Mouse (Mus musculus) ES-E14 (cell line): ENCODE data around the gene Lmbr1l. TPM values are rescaled to one million over a fixed set of nuclear protein-coding genes. Genes with fewer than 3 reads are reported as not detected.

ENCODE experiments used
- DNase-seq: peaks from one replicate; pipeline ENCODE4 v3.0.0-alpha.2; 2013; ENCODE audit warnings: low read depth, low spot score
- H3K27ac ChIP-seq: 2 replicates; pipeline ENCODE4 v1.5.1; 2012; ENCODE audit warnings: low read depth, mild to moderate bottlenecking, low read length, moderate library complexity, mixed read lengths; ENCODE audit not compliant: poor library complexity, insufficient read depth, severe bottlenecking
- H3K36me3 ChIP-seq: 2 replicates; pipeline ENCODE4 v1.6.1; 2012; ENCODE audit warnings: mild to moderate bottlenecking, low read length, moderate library complexity, mixed read lengths; ENCODE audit not compliant: control insufficient read depth, poor library complexity, insufficient read depth, severe bottlenecking
- H3K4me1 ChIP-seq, 2 experiments: fragments of 150-350 bp in 1 of 2; sonication (generic) in 1 of 2; 2 replicates each; pipeline ENCODE4 v1.6.1; 2012; ENCODE audit warnings: low read length in 2 of 2, mild to moderate bottlenecking in 1 of 2, mixed read lengths in 1 of 2; ENCODE audit not compliant: control insufficient read depth in 2 of 2, insufficient read depth in 2 of 2, poor library complexity in 1 of 2
- H3K4me3 ChIP-seq, 2 experiments: fragments of 150-350 bp in 1 of 2; sonication (generic) in 1 of 2; 2 replicates each; pipeline ENCODE4 v1.5.1; 2012; ENCODE audit warnings: low read length in 2 of 2, low read depth in 1 of 2, mild to moderate bottlenecking in 1 of 2, mixed read lengths in 1 of 2; ENCODE audit not compliant: insufficient read depth in 1 of 2, poor library complexity in 1 of 2, severe bottlenecking in 1 of 2
- H3K9ac ChIP-seq: 2 replicates; pipeline ENCODE4 v1.6.1; 2012; ENCODE audit warnings: low read depth, mild to moderate bottlenecking, low read length, mixed read lengths; ENCODE audit not compliant: poor library complexity, insufficient read depth, severe bottlenecking
- H3K9me3 ChIP-seq: fragments of 150-350 bp; sonication (generic); 2 replicates; pipeline ENCODE4 v1.6.1; 2012; ENCODE audit warnings: low read depth, mild to moderate bottlenecking, low read length; ENCODE audit not compliant: control insufficient read depth, insufficient read depth
- CHD2 ChIP-seq: IDR thresholded peaks from 2 replicates; pipeline ENCODE4 v1.6.1; 2014; ENCODE audit warnings: mild to moderate bottlenecking, low read depth, low read length, inconsistent platforms
- HCFC1 ChIP-seq: IDR thresholded peaks from 2 replicates; pipeline ENCODE4 v1.6.1; 2012; ENCODE audit warnings: low read length, inconsistent platforms, borderline replicate concordance; ENCODE audit not compliant: insufficient read depth
- MAFK ChIP-seq: IDR thresholded peaks from 2 replicates; pipeline ENCODE4 v1.6.1; 2014; ENCODE audit warnings: mild to moderate bottlenecking, low read depth, low read length, inconsistent platforms; ENCODE audit not compliant: insufficient read depth
- ZC3H11A ChIP-seq: IDR thresholded peaks from 2 replicates; pipeline ENCODE4 v1.6.1; 2012; ENCODE audit warnings: low read depth, mild to moderate bottlenecking, inconsistent platforms, low read length, borderline replicate concordance
- ZNF384 ChIP-seq: IDR thresholded peaks from 2 replicates; pipeline ENCODE4 v1.6.1; 2012; ENCODE audit warnings: low read depth, low read length, inconsistent platforms
- in situ Hi-C, 2 experiments: fragments of 600-800 bp; cut with MboI; formaldehyde crosslinking; loops; one replicate each; pipeline ENCODE4 v1.15.1; 2025; ENCODE audit warnings: low sequenced_read_pairs in 2 of 2, inconsistent platforms in 1 of 2; ENCODE audit not compliant: unreplicated experiment in 2 of 2
- total RNA-seq: library from RNA; depleted of rRNA; stranded (reverse); fragments of 300-350 nt; gene quantifications from 2 replicates; pipeline ENCODE4 v1.2.3, GENCODE M21; 2012

Gene Lmbr1l
- total RNA-seq, 1 experiment = 55.1 TPM

DNA sequence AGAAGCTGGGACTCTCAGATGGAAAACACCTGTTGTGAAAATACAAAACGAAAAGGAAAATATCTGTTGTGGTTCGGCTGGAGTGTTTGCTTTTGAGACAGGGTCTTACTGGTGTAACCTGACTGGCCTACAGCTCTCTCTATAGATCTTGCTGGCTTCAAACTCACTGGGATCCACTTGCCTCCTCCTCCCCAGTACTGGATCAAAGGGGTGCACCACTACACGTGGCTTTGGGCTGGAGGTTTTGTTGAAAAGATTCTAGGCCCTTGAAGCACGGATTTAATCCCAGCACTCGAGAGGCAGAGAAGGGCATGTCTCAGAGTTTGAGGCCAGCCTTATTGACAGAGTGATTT lies 36.4 kb downstream of the Lmbr1l start:
- peak overlapping the region; percentile 23 to 26 for H3K4me3 ChIP-seq
- peaks cover 12% of the 10 kb centered on the region for H3K36me3 ChIP-seq
- no peak for TF ChIP-seq MAFK
- no peak for TF ChIP-seq HCFC1
- TF ChIP-seq ZC3H11A = no peak
- no peak for TF ChIP-seq CHD2
- TF ChIP-seq ZNF384 = no peak
- H3K4me1 ChIP-seq = peaks cover 2 to 5% of the 10 kb centered on the region in 2 experiments; a peak in 3 of 4 replicates
- H3K9me3 ChIP-seq = no peaks in the 10 kb centered on the region
- no peak for DNase-seq
- H3K9ac ChIP-seq = peak overlapping the region; percentile 81
- H3K27ac ChIP-seq = peak overlapping the region; percentile 68
- in situ Hi-C loops = no loop called here

DNA sequence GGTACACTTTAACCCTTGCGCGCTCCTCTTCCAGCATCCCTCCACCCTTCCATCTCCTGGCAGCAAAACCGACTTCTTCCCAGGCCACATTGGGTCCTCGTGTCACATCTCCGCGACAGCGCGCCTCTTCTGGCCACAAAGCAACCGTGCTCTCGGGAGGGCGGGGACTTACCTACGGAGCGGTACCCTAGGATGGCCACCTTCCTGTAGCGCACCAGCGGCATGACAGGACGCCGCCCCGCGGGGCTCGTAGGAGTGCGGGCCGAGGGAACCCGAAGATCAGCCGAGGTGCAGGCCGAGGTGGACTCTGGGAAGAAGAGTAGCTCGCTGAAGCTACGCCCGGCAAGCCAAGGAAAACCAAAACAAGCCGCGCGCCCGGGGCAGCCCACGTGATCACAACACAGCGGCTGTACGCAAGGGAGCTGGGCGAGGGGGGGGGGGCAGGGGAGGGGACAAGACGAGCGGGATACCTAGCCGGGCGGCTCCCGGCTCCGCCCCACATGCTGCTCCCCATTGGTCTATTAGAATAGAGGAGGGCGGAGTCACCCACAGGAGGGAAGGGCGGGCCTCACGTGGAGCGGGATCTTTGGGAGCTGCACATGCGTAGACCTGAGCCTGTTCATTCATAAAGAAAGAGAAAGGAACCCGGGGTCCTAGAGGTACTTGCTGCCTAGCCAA lies 36.9 kb downstream of the Lmbr1l start:
- H3K36me3 ChIP-seq = peaks cover 15% of the 10 kb centered on the region
- peak; percentile 97 for DNase-seq
- no peaks in the 10 kb centered on the region for H3K9me3 ChIP-seq
- peak overlapping the region; percentile 81 for H3K9ac ChIP-seq
- peaks cover 2 to 5% of the 10 kb centered on the region in 2 experiments; a peak in 3 of 4 replicates for H3K4me1 ChIP-seq
- peak overlapping the region; percentile 68 for H3K27ac ChIP-seq
- in situ Hi-C loops = no loop called here
- peak overlapping the region; percentile 78 to 84 for H3K4me3 ChIP-seq
- TF ChIP-seq CHD2 = no peak
- TF ChIP-seq ZNF384 = no peak
- no peak for TF ChIP-seq MAFK
- TF ChIP-seq HCFC1 = no peak; the same call in 1 of the 2 replicates
- no peak for TF ChIP-seq ZC3H11A

DNA sequence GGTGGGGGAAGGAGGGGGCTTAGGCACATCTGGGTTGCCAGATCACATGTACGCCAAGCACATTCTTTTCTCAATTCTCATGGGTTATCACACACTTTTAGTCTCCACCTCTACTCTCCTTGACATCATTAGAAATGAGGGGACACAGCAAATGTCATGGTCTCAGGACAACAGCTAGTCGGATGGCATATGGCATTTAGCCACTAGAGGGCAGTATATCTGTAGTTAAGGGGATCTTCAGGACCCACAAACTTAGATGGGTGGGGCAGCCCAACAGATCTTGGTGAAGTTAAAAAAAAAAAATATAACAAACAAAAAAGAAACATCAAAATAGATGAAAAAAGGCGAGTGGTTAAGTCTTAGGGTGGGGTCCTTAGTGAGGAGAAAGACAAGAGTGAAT lies 40.7 kb downstream of the Lmbr1l start:
- Histone ChIP-seq H3K27ac (no peak overlapping the region), H3K9ac (no peak overlapping the region), H3K4me3 (no peak overlapping the region), H3K4me1 (peaks cover 2% of the 10 kb centered on the region in 2 experiments; a peak in 3 of 4 replicates), H3K36me3 (peaks cover 15% of the 10 kb centered on the region), H3K9me3 (no peaks in the 10 kb centered on the region)
- no peak for DNase-seq
- TF ChIP-seq ZC3H11A (no peak), HCFC1 (no peak), MAFK (no peak), ZNF384 (0 out of 2 replicates have a peak, but pooled peaks have one; percentile 5), CHD2 (no peak)
- in situ Hi-C loops = no loop called here

DNA sequence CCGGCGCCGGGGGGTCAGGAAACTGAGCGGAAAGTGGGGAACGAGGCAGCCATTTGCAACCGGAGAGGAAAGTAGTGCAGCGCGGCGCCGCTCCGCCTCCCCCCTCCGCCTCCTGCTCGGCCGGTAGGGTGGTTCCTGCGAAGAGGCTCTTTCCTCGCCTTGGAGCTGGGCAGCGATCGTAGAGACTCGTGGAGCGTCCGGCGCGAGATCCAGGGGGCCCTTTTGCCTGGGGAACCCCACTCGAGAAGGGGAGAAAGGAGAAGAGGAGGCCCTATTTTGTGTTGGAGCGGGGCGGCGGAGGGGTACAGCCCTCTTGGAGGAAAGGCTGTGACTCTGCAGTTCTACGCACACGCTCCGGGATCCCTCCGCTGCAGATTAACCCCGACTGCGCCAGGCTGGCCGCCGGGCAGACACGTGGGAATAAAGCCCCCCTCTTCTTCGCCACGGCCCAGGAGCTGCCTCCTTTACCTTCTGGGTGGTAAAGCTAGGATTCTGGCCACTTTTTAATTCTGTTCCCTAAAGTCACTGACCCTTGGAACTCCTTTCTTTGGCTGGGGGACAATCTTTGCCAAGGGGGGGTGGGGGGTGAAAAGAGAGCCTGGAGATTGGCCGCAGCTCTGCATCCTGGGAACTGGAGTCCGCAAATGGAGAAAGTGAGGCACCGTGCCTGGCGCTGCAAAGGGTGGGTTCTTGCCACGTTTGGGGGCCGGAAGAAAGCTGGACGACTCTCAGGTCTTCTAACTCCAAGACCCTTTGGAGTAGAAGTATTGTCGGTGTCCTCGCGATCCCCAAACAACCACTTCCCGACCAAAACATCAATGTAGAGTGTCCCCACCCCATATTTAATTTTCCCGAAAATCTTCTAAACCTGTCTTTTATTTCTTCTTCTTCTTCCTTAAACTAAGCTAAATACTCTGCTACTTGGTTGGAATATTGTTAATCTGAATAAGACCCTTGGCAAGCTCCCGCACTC lies 45.8 kb downstream of the Lmbr1l start:
- DNase-seq = peak; percentile 91

More for the DNA sequence above, 45.8 kb downstream of the Lmbr1l start:
- TF ChIP-seq MAFK (peak; percentile 89; the same call in 1 of the 2 replicates), ZC3H11A (no peak), ZNF384 (no peak), HCFC1 (peak; percentile 71; the same call in 1 of the 2 replicates), CHD2 (peak; percentile 75)
- peaks cover 5 to 20% of the 10 kb centered on the region in 2 experiments; a peak in 2 of 4 replicates for H3K4me1 ChIP-seq
- in situ Hi-C loops = no loop called here
- H3K27ac ChIP-seq = peak overlapping the region; percentile 95
- peak overlapping the region; percentile 98 to 99 for H3K4me3 ChIP-seq
- H3K9me3 ChIP-seq = no peaks in the 10 kb centered on the region
- H3K36me3 ChIP-seq = peaks cover 3% of the 10 kb centered on the region; the same call in 1 of the 2 replicates
- H3K9ac ChIP-seq = peak overlapping the region; percentile 100
